In genomic region chr10:30979766-30980165, GRCm38 (mm10) we compare ENCODE assay signal across 9 mouse cellular contexts.
DNase-seq lines count a peak whose midpoint lies in the region; ATAC-seq lines count a peak whose summit lies in the region.
"Had no signal": no experiment of that assay in that cellular context is flagged by ENCODE, and none has a peak within 500 bp of the region (broad histone marks: within the 10 kb centered on the region; RNA-seq: fewer than 3 reads in every experiment).

No protein-coding gene starts in this region.

- H3K27me3 ChIP-seq in lung, embryonic 16.5 days (ENCODE audit: control insufficient read depth, insufficient read depth, low read depth, low read length): no peaks in the 10 kb centered on the region
- H3K27me3 ChIP-seq in forebrain, embryonic 10.5 days (ENCODE audit: poor library complexity, severe bottlenecking): peaks cover 22% of the 10 kb centered on the region
- no peaks in the 10 kb centered on the region for H3K27me3 ChIP-seq in intestine, embryonic 15.5 days (replicated peaks)
- no peaks in the 10 kb centered on the region for H3K27me3 ChIP-seq in neural tube, embryonic 15.5 days (replicated peaks)

- H3K4me3 ChIP-seq in lung, embryonic 16.5 days (ENCODE audit: low read length): no peak overlapping the region; the same call in 1 of the 2 replicates
- H3K4me3 ChIP-seq in forebrain, embryonic 10.5 days: peak overlapping the region; percentile 42
- no peak overlapping the region for H3K4me3 ChIP-seq in intestine, embryonic 15.5 days (replicated peaks)
- peak overlapping the region; percentile 22 for H3K4me3 ChIP-seq in neural tube, embryonic 15.5 days (replicated peaks)

- H3K9ac ChIP-seq in lung, embryonic 16.5 days (ENCODE audit: low read length): no peak overlapping the region
- H3K9ac ChIP-seq in intestine, embryonic 15.5 days: no peak overlapping the region
- H3K9ac ChIP-seq in neural tube, embryonic 15.5 days (replicated peaks): 0 out of 2 replicates have a peak overlapping the region, but pooled peaks have one; percentile 21

- WGBS in lung, embryonic 16.5 days: 10% methylated on average over 3 of the region's 3 CpGs
- WGBS in forebrain, embryonic 10.5 days: 9% methylated on average over 3 of the region's 3 CpGs
- WGBS in intestine, embryonic 15.5 days: 28% methylated on average over 3 of the region's 3 CpGs
- 17% methylated on average over 3 of the region's 3 CpGs for WGBS in neural tube, embryonic 15.5 days

- H3K4me1 ChIP-seq in lung, embryonic 16.5 days (replicated peaks; ENCODE audit: control insufficient read depth, insufficient read depth, low read length): peaks cover 9% of the 10 kb centered on the region
- H3K4me1 ChIP-seq in forebrain, embryonic 10.5 days: peaks cover 19% of the 10 kb centered on the region
- H3K4me1 ChIP-seq in intestine, embryonic 15.5 days (replicated peaks): no peaks in the 10 kb centered on the region
- peaks cover 11% of the 10 kb centered on the region for H3K4me1 ChIP-seq in neural tube, embryonic 15.5 days

- H3K27ac ChIP-seq in lung, embryonic 16.5 days (ENCODE audit: low read length): no peak overlapping the region
- peak overlapping the region; percentile 73 for H3K27ac ChIP-seq in forebrain, embryonic 10.5 days
- no peak overlapping the region for H3K27ac ChIP-seq in intestine, embryonic 15.5 days
- H3K27ac ChIP-seq in neural tube, embryonic 15.5 days (replicated peaks): peak overlapping the region; percentile 1; the same call in 1 of the 2 replicates

- H3K9me3 ChIP-seq in lung, embryonic 16.5 days (ENCODE audit: control insufficient read depth, low read length): no peaks in the 10 kb centered on the region
- H3K9me3 ChIP-seq in forebrain, embryonic 10.5 days: no peaks in the 10 kb centered on the region
- no peaks in the 10 kb centered on the region for H3K9me3 ChIP-seq in intestine, embryonic 15.5 days
- H3K9me3 ChIP-seq in neural tube, embryonic 15.5 days (replicated peaks): no peaks in the 10 kb centered on the region

- DNase-seq in lung, postnatal 14 days: no peak
- no peak for DNase-seq in forebrain, embryonic 10.5 days (ENCODE audit: extremely low spot score, low spot score)
- DNase-seq in frontal cortex, postnatal 36 days (ENCODE audit: low spot score in 2 of 2): no peak
- DNase-seq in cerebellum, adult 11 months: no peak
- no peak for DNase-seq in cerebellum, postnatal 10 days
- DNase-seq: right cerebral cortex, postnatal 14 days had no signal

- H3K36me3 ChIP-seq in lung, embryonic 16.5 days (ENCODE audit: control insufficient read depth, insufficient read depth, low read length): no peaks in the 10 kb centered on the region
- H3K36me3 ChIP-seq in forebrain, embryonic 10.5 days (replicated peaks): no peaks in the 10 kb centered on the region
- no peaks in the 10 kb centered on the region for H3K36me3 ChIP-seq in intestine, embryonic 15.5 days
- H3K36me3 ChIP-seq in neural tube, embryonic 15.5 days: no peaks in the 10 kb centered on the region

- peak overlapping the region; percentile 35 for H3K4me2 ChIP-seq in lung, embryonic 16.5 days (ENCODE audit: low read depth, low read length)
- peak overlapping the region; percentile 44; the same call in 1 of the 2 replicates for H3K4me2 ChIP-seq in intestine, embryonic 15.5 days (replicated peaks)
- peak overlapping the region; percentile 54 for H3K4me2 ChIP-seq in neural tube, embryonic 15.5 days

- ATAC-seq in lung, embryonic 16.5 days (ENCODE audit: low read depth): no peak
- no peak for ATAC-seq in intestine, embryonic 15.5 days
- peak; percentile 65; the same call in 1 of the 2 replicates for ATAC-seq in neural tube, embryonic 15.5 days (ENCODE audit: low FRiP score)

Comparison
In these comparisons a context has a peak if more than half of its experiments do, and no peak if none do; other contexts are left out.
1. H3K27ac ChIP-seq: peak in forebrain, embryonic 10.5 days (single experiment) and neural tube, embryonic 15.5 days (single experiment); none in lung, embryonic 16.5 days (single experiment) and intestine, embryonic 15.5 days (single experiment).
2. H3K4me3 ChIP-seq: peak in forebrain, embryonic 10.5 days (single experiment) and neural tube, embryonic 15.5 days (single experiment); none in lung, embryonic 16.5 days (single experiment) and intestine, embryonic 15.5 days (single experiment).
3. Peak in every context shown above with its lines, with median percentiles within 50 percentile points of each other: H3K4me2 ChIP-seq.